Mouse (Mus musculus): ENCODE data around the gene Adamts18. TPM values are rescaled to one million over a fixed set of nuclear protein-coding genes. Genes with fewer than 3 reads are reported as not detected.
A peak's percentile ranks its signal among the peaks of the same experiment; 100 is the strongest.

The Adamts18 gene
- polyA plus RNA-seq (2016; fragmentation: Nextera tagmentation; extraction: Ambion mirVana): 1.5 and 1.8 TPM in 2 replicates

DNA sequence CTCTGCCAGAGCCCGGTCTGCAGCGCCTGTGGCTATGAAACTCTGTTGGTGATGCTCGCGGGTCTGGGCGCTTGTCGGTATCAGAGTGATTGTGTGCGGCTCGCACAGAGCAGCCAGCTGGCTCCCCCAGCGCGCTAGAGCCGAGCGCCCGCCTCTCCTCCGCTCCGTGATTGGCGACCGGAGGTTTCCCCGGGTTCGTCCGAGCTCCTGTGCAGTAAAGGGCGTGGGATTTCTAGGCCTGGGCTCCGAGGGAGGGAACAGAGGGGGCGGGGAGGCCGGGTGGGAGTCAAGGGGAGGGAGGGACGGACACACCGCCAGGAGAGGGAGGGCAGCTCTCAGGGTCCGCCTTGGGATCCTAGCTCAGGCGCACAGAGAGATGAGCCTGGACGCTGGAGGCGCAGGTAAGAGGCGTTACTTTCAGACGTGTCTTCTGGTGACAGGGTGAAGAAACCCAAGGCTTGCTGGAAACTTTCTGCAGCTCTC lies at the start of gene Adamts18:
Gene Adamts18, minus strand, starts transcription at position 86 of the 483 bp plus-strand sequence.
- Histone ChIP-seq H3K27me3 (replicated peaks) (peaks cover 33% of the 10 kb centered on the region), H3K4me3 (peak within 1 kb of the TSS; percentile 51), H3K9me3 (0 out of 2 replicates have a peak, but pooled peaks cover 3% of the 10 kb centered on the region), H3K36me3 (no peaks in the 10 kb centered on the region), H3K9ac (peak within 1 kb of the TSS; percentile 64), H3K4me2 (replicated peaks) (peak within 1 kb of the TSS; percentile 99), H3K27ac (peak within 1 kb of the TSS; percentile 2; the same call in 1 of the 2 replicates), H3K4me1 (peaks cover 6% of the 10 kb centered on the region)
- ATAC-seq (ENCODE audit: low FRiP score, low read depth): peak; percentile 87
- under 1% methylated on average over 32 of the region's 32 CpGs for WGBS

DNA sequence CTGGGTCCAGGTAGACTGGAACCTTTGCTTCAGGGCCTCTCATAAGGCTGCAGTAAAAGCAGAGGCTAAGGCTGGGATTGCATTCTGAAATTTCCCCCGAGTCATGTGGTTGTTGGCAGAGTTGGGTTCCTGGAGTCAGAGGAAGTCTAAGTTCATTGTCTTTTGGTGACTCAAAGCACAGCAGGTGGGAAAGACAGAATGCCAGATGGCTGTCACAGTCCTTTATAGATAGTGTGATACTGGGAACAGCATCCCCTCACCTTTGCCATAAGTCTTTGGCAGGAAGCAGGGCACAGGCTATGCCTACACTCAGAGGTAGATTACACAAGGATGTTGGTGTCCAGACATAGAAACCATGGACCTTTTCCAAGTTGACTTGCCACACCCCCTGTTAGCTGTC lies 47.9 kb upstream of the Adamts18 start:
- no peak overlapping the region for H3K4me2 ChIP-seq (replicated peaks)
- no peaks in the 10 kb centered on the region for H3K27me3 ChIP-seq (replicated peaks)
- no peaks in the 10 kb centered on the region for H3K4me1 ChIP-seq
- H3K36me3 ChIP-seq: no peaks in the 10 kb centered on the region
- ATAC-seq (ENCODE audit: low FRiP score, low read depth): no peak
- WGBS: 76% methylated on average over 1 of the region's 1 CpGs
- H3K9ac ChIP-seq: no peak overlapping the region
- no peaks in the 10 kb centered on the region for H3K9me3 ChIP-seq
- no peak overlapping the region for H3K27ac ChIP-seq
- no peak overlapping the region for H3K4me3 ChIP-seq

DNA sequence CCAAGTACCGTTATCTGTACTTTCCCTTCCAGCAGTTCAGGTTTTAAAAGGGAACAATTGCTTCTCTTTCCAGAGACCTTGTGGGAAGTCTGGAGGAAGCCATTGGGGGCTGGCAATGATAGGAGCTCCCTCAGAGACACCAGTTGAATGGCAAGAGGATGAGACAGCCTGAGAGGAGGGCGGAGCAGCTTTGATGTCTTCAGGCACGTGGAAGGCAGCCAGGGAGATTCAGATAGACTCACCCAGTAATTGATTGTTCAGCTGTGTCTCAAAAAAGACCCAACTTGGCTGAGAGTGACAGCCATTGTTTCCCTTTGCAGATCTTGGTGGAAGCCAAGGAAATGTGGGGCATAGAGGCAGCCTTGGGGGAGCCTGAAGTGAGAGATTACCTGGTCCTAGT lies 42.8 kb upstream of the Adamts18 start:
- Histone ChIP-seq H3K9ac (no peak overlapping the region), H3K4me3 (no peak overlapping the region), H3K4me2 (replicated peaks) (no peak overlapping the region), H3K27ac (no peak overlapping the region), H3K27me3 (replicated peaks) (no peaks in the 10 kb centered on the region), H3K36me3 (no peaks in the 10 kb centered on the region), H3K4me1 (no peaks in the 10 kb centered on the region), H3K9me3 (no peaks in the 10 kb centered on the region)
- 54% methylated on average over 3 of the region's 3 CpGs for WGBS
- no peak for ATAC-seq (ENCODE audit: low FRiP score, low read depth)

DNA sequence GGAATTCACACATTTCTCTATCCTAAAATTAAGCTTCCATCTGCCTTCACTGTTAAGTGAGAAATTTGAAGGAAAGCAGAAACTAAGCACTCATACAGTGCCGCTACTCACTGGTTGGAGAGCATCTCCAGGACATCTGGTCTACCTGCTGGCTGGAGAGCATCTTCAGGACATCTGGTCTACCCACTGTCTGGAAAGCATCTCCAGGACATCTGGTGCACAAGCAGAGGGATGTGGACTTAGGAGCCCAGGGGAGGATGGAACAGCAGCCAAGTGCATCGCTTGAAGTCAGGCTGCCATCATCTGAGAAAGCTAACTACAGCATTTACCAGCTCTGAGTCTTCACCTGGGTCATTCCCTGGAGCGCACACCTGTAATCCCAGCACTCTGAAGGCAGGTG lies 38.0 kb upstream of the Adamts18 start:
- Histone ChIP-seq H3K4me2 (replicated peaks) (no peak overlapping the region), H3K36me3 (no peaks in the 10 kb centered on the region), H3K9ac (no peak overlapping the region), H3K27ac (no peak overlapping the region), H3K9me3 (no peaks in the 10 kb centered on the region), H3K4me1 (no peaks in the 10 kb centered on the region), H3K4me3 (no peak overlapping the region), H3K27me3 (replicated peaks) (no peaks in the 10 kb centered on the region)
- ATAC-seq (ENCODE audit: low FRiP score, low read depth): no peak
- 94% methylated on average over 3 of the region's 3 CpGs for WGBS

DNA sequence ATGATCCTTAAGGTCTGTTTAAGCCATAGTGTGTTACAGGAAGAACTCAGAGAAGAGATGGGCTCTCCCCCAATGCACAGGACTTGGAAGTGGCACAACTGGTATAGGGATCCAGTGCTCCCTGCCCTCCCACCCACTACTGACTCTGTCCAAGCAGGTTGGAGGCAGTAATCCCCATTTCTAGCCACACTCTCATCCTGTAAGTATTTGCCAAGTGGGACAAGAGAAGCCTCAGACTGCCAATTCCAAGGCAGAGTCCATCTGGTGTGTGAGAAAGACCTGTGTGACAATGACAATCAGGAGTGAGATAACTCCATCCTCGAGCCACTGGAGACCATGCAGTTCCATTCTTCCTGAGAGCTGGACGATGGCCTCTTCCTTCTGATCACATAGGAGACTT lies 36.6 kb upstream of the Adamts18 start:
- Histone ChIP-seq H3K4me2 (replicated peaks) (no peak overlapping the region), H3K9ac (no peak overlapping the region), H3K4me1 (no peaks in the 10 kb centered on the region), H3K27ac (no peak overlapping the region), H3K36me3 (no peaks in the 10 kb centered on the region), H3K4me3 (no peak overlapping the region), H3K27me3 (replicated peaks) (no peaks in the 10 kb centered on the region), H3K9me3 (no peaks in the 10 kb centered on the region)
- ATAC-seq (ENCODE audit: low FRiP score, low read depth): no peak
- WGBS: 83% methylated on average over 2 of the region's 2 CpGs

DNA sequence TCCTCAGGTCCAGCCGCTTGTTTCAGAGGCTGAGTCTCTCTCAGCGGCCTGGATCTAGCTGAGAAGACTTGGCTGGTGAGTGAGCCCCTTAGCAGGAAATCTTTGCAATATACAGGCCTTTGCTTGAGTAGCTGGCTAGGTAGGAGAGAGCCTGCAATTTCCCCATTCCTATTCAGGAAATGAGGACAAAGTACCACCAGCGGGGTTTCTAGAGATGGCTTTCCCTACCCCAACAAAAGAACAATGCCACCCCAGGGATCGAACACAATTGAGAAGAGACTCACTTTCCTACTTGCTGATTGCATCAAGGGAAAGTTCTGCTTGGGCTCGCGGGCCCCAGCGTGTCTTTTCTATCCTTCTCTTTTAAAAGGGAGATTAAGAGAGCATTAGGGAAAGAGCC lies 35.5 kb upstream of the Adamts18 start:
- H3K4me1 ChIP-seq: no peaks in the 10 kb centered on the region
- no peak overlapping the region for H3K27ac ChIP-seq
- H3K27me3 ChIP-seq (replicated peaks): no peaks in the 10 kb centered on the region
- H3K9ac ChIP-seq: no peak overlapping the region
- no peaks in the 10 kb centered on the region for H3K9me3 ChIP-seq
- ATAC-seq (ENCODE audit: low FRiP score, low read depth): no peak
- H3K4me2 ChIP-seq (replicated peaks): no peak overlapping the region
- no peak overlapping the region for H3K4me3 ChIP-seq
- H3K36me3 ChIP-seq: no peaks in the 10 kb centered on the region
- WGBS: 11% methylated on average over 7 of the region's 7 CpGs

DNA sequence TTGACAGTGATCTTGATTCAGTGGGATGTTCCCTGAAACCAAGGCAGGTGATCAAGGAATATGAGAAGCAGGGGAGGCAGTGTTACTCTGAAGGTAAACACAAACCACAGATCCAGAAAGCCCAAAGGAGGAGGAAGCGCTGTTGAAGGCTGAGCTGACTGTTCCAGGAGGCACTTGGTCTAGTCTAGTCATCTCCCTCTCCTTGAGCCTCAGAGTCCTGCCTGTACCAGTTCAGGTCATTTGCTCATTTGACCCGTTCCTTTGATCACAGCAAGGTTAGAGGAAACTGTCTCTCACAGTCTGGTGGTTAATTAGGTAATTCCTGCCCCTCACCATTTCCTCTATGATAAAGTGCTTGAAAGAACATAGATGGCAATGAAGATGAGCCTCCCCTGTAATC lies 34.0 kb upstream of the Adamts18 start:
- no peak overlapping the region for H3K4me3 ChIP-seq
- ATAC-seq (ENCODE audit: low FRiP score, low read depth): no peak
- H3K36me3 ChIP-seq: no peaks in the 10 kb centered on the region
- H3K27ac ChIP-seq: no peak overlapping the region
- H3K4me2 ChIP-seq (replicated peaks): no peak overlapping the region
- no peaks in the 10 kb centered on the region for H3K9me3 ChIP-seq
- no peaks in the 10 kb centered on the region for H3K27me3 ChIP-seq (replicated peaks)
- no peaks in the 10 kb centered on the region for H3K4me1 ChIP-seq
- H3K9ac ChIP-seq: no peak overlapping the region
- WGBS: 54% methylated on average over 2 of the region's 2 CpGs

DNA sequence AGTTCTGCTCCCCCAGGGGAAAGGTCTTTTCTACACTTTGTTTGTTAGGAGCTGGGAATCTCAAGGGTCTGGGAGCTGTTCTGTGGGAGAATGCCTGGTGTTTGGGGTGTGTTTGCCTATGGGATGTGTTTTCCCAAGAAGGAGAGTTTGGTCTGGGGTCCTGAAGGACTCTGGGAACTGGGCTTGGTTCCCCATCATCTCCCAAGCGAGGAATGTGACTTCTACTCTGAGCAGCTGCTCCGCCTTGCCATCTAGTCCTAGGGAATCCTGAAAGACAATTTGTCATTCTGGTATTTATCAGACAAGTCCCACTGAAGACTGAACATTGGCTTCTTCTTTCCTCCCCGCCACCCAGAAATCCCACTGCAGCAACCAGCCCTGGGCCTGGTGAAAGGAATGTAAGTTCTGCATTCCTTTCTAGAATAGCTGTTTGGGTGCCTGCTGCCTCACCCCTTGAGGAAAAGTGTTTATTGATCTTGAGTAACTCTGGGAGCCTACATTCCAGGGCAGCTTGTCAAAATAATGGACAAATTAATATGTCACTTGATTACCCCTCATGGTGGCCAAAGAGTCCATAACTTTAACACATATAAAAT lies 30.0 kb upstream of the Adamts18 start:
- no peaks in the 10 kb centered on the region for H3K9me3 ChIP-seq
- H3K27me3 ChIP-seq (replicated peaks): no peaks in the 10 kb centered on the region
- no peaks in the 10 kb centered on the region for H3K36me3 ChIP-seq
- no peaks in the 10 kb centered on the region for H3K4me1 ChIP-seq
- H3K9ac ChIP-seq: no peak overlapping the region
- no peak overlapping the region for H3K4me3 ChIP-seq
- no peak overlapping the region for H3K27ac ChIP-seq
- no peak overlapping the region for H3K4me2 ChIP-seq (replicated peaks)
- no peak for ATAC-seq (ENCODE audit: low FRiP score, low read depth)
- WGBS: 80% methylated on average over 3 of the region's 3 CpGs

DNA sequence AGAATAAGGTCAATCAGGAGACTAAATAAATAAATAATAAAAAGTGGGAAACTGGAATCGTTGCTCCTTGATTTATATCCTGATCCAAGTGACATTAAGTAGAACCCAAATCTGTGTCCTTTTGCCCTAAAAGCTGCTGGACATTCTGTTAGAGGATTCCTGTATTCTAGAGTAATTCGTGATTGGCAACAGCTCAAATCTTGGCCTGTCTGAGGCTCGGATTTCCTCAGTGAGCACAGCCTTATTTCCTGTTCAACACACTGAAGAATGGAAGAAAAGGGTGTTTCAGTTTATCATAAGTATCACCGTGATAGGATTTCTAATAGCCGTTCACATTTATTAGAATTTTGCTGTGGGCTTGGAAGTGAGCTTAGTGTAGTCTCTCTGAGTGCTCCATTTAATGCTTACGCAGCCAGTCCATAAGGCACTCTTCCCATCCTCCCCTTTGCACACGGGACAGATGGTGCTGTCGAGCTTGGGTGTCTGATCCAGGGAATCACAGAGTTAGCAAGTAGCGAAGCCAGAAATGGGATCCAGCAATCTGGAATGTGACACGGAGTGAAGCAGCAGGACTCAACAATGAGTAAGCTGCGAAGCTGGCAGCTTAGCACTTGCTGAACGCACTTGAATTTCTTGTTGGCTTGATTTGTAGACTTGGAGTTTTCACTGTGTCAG lies 25.0 kb upstream of the Adamts18 start:
- Histone ChIP-seq H3K9me3 (no peaks in the 10 kb centered on the region), H3K27ac (no peak overlapping the region), H3K4me2 (replicated peaks) (no peak overlapping the region), H3K4me1 (no peaks in the 10 kb centered on the region), H3K36me3 (no peaks in the 10 kb centered on the region), H3K4me3 (no peak overlapping the region), H3K27me3 (replicated peaks) (no peaks in the 10 kb centered on the region), H3K9ac (no peak overlapping the region)
- no peak for ATAC-seq (ENCODE audit: low FRiP score, low read depth)
- WGBS: 84% methylated on average over 12 of the region's 12 CpGs

DNA sequence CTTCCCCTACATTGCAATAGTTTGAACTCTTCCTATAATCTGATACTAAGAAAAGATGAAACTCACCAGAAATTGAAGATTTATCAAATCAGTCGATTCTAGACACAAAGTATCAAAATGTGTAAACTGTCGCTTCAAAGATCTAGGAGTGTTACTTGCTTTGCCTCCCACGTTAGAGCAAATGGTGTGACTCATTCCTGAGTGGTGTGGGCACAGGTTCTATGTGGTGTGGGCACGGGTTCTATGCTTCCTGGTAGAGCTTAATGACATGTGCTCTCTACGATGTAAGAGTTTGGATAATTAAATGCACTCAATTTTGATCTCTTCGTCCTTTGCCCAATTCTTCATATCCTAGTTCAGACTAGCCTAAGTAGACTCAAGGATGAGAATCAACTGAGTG lies 23.9 kb upstream of the Adamts18 start:
- ATAC-seq (ENCODE audit: low FRiP score, low read depth): no peak

DNA sequence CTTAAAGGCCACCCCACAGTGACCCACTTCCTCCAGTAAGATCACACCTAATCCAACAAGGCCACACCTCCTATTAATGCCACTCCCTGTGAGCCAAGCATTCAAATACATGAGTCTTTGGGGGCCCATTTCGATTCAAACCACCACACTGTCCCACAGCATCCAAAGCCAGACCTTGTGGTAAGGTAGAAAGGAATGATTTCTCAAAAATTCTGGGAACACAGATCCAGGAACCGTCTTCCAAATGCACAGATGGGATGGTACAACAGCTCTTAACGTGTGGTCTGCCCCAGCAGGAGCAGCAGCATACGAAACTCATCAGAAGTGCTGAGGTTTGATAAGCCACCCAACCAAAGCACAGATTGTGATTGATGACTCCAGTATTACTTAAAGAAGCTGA lies 18.0 kb upstream of the Adamts18 start:
- Histone ChIP-seq H3K27ac (no peak overlapping the region), H3K9me3 (no peaks in the 10 kb centered on the region), H3K27me3 (replicated peaks) (no peaks in the 10 kb centered on the region), H3K4me1 (no peaks in the 10 kb centered on the region), H3K9ac (no peak overlapping the region), H3K4me2 (replicated peaks) (no peak overlapping the region), H3K36me3 (no peaks in the 10 kb centered on the region), H3K4me3 (no peak overlapping the region)
- ATAC-seq (ENCODE audit: low FRiP score, low read depth): no peak
- 86% methylated on average over 4 of the region's 4 CpGs for WGBS

More for the DNA sequence above, 23.9 kb upstream of the Adamts18 start:
- Histone ChIP-seq H3K27me3 (replicated peaks) (no peaks in the 10 kb centered on the region), H3K27ac (no peak overlapping the region), H3K4me2 (replicated peaks) (no peak overlapping the region), H3K4me1 (no peaks in the 10 kb centered on the region), H3K9ac (no peak overlapping the region), H3K36me3 (no peaks in the 10 kb centered on the region), H3K9me3 (no peaks in the 10 kb centered on the region), H3K4me3 (no peak overlapping the region)
- 91% methylated on average over 6 of the region's 6 CpGs for WGBS

DNA sequence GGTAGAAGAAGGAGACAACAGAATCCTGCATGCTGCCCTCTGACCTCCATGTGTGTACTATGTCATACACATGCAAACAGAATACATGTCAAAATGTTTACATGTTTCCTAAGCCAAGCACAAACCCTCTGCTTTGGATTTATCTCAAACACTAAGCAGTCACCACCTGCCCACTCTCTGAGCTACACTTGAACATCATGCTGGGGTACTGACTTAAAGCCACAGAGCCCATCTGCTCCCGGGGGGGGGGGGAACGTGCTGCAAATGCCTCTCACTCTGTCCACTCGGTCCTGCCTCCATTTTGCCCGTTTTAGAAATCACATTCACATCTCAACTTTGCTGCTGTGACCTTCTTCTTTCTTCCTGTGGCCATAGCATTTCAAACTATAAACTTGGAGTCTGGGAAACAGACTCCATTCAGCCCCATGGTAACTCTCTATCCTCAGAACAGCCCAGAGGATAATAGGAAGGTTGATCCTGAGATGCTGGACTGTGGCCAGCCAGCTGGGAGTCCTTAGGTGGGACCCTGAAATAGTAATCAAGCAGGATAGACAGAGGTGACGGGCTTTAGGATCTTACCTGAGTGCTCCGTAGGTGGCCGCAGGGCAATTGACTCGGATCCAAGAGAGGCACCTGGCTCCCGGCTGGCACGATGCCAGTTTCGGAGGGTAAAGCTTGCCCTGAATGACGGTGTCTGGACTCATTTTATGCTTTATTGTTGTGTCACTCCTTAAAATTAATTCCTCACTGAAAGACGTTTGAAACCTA lies 17.0 kb upstream of the Adamts18 start:
- Histone ChIP-seq H3K4me2 (replicated peaks) (no peak overlapping the region), H3K9me3 (no peaks in the 10 kb centered on the region), H3K4me3 (no peak overlapping the region), H3K36me3 (no peaks in the 10 kb centered on the region), H3K27me3 (replicated peaks) (no peaks in the 10 kb centered on the region), H3K9ac (no peak overlapping the region), H3K4me1 (no peaks in the 10 kb centered on the region), H3K27ac (no peak overlapping the region)
- no peak for ATAC-seq (ENCODE audit: low FRiP score, low read depth)
- WGBS: 82% methylated on average over 13 of the region's 13 CpGs

Measured in neural tube, embryonic 12.5 days (tissue).